Mouse (Mus musculus): ENCODE measurements around the gene Epn1. TPM values are rescaled to one million over a fixed set of nuclear protein-coding genes. Genes with fewer than 3 reads are reported as not detected.

Gene Epn1
- polyA plus RNA-seq, 1 experiment from 2014 or later: 62.9 TPM

GRCm38 (mm10) chr7:5108272-5108671, 28.2 kb downstream of the Epn1 start:
- 87% methylated on average over 4 of the region's 4 CpGs for WGBS
- no peak for ATAC-seq (ENCODE audit: low FRiP score)
- no peaks in the 10 kb centered on the region for H3K4me1 ChIP-seq
- no peak overlapping the region for H3K9ac ChIP-seq
- H3K9me3 ChIP-seq: no peaks in the 10 kb centered on the region
- H3K4me3 ChIP-seq (replicated peaks): no peak overlapping the region
- H3K27ac ChIP-seq: no peak overlapping the region
- no peaks in the 10 kb centered on the region for H3K27me3 ChIP-seq
- no peaks in the 10 kb centered on the region for H3K36me3 ChIP-seq (replicated peaks)
- no peak overlapping the region for H3K4me2 ChIP-seq

DNA sequence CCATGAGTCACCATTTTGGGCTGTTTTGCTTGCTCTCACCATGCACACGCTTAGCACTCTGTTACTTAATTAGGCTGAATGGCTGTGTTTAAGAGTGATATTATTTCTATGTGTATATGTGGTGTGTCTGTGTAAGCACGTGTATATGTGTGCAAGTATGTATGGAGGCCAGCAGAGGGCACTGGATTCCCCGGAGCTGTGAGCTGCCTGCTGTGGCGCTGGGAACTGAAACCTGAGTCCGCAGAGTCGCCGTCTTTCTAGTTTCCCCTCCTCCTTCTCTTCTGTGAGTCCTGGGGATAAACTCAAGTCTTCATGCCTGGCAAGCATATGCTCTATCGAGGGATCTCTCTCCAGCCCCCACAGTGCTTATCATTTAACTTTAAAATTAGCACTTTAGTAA, 29.3 kb downstream of the Epn1 start:
- no peaks in the 10 kb centered on the region for H3K9me3 ChIP-seq
- H3K4me1 ChIP-seq: no peaks in the 10 kb centered on the region
- H3K36me3 ChIP-seq (replicated peaks): no peaks in the 10 kb centered on the region
- no peak overlapping the region for H3K4me3 ChIP-seq (replicated peaks)
- H3K9ac ChIP-seq: no peak overlapping the region
- H3K27me3 ChIP-seq: no peaks in the 10 kb centered on the region
- H3K4me2 ChIP-seq: no peak overlapping the region
- no peak overlapping the region for H3K27ac ChIP-seq
- no peak for ATAC-seq (ENCODE audit: low FRiP score)
- WGBS: 83% methylated on average over 8 of the region's 8 CpGs

DNA sequence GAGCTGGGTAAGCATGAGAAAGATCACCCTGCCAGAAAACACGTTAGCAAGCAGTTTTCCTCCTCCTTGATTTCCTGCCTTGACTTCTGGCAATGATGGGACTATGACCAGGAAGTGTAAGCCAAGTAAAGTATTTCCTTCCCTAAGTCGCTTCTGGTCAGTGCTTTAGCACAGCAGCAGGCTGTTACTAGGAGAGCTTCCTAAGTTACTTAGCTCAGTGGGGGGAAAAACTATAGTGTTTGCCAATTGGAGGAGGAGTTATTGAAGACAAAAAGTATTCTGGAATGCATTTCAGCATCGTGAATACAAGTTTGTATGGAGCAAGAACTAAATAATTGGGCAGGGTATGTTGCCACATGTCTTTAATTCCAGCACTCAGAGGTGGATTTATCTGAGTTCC, 32.7 kb downstream of the Epn1 start:
- no peaks in the 10 kb centered on the region for H3K27me3 ChIP-seq
- H3K4me1 ChIP-seq: no peaks in the 10 kb centered on the region
- H3K36me3 ChIP-seq (replicated peaks): no peaks in the 10 kb centered on the region
- no peak overlapping the region for H3K4me2 ChIP-seq
- ATAC-seq (ENCODE audit: low FRiP score): no peak
- H3K9ac ChIP-seq: no peak overlapping the region
- no peaks in the 10 kb centered on the region for H3K9me3 ChIP-seq
- WGBS: 41% methylated on average over 3 of the region's 3 CpGs
- no peak overlapping the region for H3K27ac ChIP-seq
- H3K4me3 ChIP-seq (replicated peaks): no peak overlapping the region

DNA sequence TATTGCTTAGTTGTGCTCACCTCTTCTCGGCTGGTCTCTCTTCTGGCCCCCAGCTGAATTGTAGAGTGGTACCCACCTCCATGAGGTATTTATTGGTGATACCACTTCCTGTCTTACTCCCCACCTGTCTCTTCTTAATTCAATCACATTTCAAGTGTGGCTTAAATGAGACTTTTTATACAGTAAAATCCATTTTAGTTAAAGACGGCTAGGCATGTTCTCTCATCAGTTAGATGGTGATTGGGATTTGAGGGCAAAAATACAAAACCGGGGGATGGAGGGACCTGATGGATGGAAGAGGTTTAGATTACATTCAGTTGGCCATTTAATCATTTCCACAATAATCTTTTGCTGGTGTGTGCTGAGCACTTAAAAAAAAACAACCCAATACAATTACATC, 36.8 kb downstream of the Epn1 start, which contains the start of gene Rfpl4:
Gene Rfpl4 (minus strand): TSS at position 101 of the 400 bp plus-strand sequence.
- Histone ChIP-seq H3K36me3 (replicated peaks) (no peaks in the 10 kb centered on the region), H3K9ac (no peak within 1 kb of the TSS), H3K27ac (no peak within 1 kb of the TSS), H3K4me2 (no peak within 1 kb of the TSS), H3K9me3 (no peaks in the 10 kb centered on the region), H3K27me3 (no peaks in the 10 kb centered on the region), H3K4me3 (replicated peaks) (no peak within 1 kb of the TSS), H3K4me1 (no peaks in the 10 kb centered on the region)
- ATAC-seq (ENCODE audit: low FRiP score): no peak
- 93% methylated on average over 3 of the region's 3 CpGs for WGBS

- no peak overlapping the region for H3K4me2 ChIP-seq
- ATAC-seq (ENCODE audit: low FRiP score): no peak
- 93% methylated on average over 8 of the region's 8 CpGs for WGBS
- no peak overlapping the region for H3K4me3 ChIP-seq (replicated peaks)
- H3K27ac ChIP-seq: no peak overlapping the region
- peaks cover 4% of the 10 kb centered on the region; the same call in 1 of the 2 replicates for H3K4me1 ChIP-seq
- H3K27me3 ChIP-seq: no peaks in the 10 kb centered on the region
- H3K9ac ChIP-seq: no peak overlapping the region
- no peaks in the 10 kb centered on the region for H3K36me3 ChIP-seq (replicated peaks)
- H3K9me3 ChIP-seq: no peaks in the 10 kb centered on the region
Measured at GRCm38 (mm10) chr7:5125078-5125477, 45.0 kb downstream of the Epn1 start.

DNA sequence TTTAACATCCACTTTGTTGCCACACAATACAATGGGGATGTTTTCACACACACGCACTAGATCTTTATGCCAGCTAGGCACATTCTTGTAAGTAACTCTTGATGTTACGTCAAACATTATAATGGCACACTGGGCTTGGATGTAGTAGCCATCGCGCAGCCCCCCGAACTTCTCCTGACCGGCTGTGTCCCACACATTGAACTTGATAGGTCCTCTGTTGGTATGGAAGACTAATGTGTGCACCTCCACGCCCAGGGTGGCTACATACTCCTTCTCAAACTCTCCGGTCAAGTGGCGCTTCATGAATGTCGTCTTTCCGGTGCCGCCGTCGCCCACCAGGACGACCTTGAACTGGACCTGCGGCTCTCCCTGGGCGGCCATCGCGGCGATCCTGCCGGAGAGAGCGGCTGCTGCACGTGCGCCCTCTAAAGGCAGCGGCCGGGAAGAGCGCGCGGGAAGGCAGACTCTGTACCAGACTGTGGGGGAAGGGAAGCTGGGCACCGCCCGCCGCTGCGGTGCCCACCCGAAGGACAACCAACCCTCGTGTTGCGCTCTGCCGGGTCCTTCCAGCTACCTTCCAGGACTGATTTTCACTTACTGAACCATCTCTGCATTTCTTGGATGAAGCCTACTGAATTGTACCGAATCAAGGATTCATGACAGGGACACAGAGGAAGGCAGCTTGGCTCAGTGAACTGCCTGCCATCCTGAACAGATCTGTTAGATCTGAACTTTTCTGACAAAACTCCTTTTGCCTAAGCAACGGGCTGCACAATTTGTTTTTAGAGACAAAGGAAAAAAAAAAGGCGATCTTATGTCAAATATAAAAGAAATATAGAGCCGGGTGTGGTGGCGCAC, 45.7 kb downstream of the Epn1 start, which contains the start of gene Rasl2-9:
Gene Rasl2-9 (minus strand): TSS at position 402 of the 858 bp plus-strand sequence.
- H3K9ac ChIP-seq: peak within 1 kb of the TSS; percentile 44
- ATAC-seq (ENCODE audit: low FRiP score): peak; percentile 73; the same call in 1 of the 2 replicates
- H3K4me3 ChIP-seq (replicated peaks): peak within 1 kb of the TSS; percentile 33
- H3K27me3 ChIP-seq: no peaks in the 10 kb centered on the region
- H3K9me3 ChIP-seq: no peaks in the 10 kb centered on the region
- WGBS: 21% methylated on average over 42 of the region's 42 CpGs
- peaks cover 4% of the 10 kb centered on the region; the same call in 1 of the 2 replicates for H3K4me1 ChIP-seq
- no peaks in the 10 kb centered on the region for H3K36me3 ChIP-seq (replicated peaks)
- H3K4me2 ChIP-seq: peak within 1 kb of the TSS; percentile 53
- no peak within 1 kb of the TSS for H3K27ac ChIP-seq

Small RNA genes lying within 50 kb of the gene (microRNA-seq; reads per million reads assigned to microRNA genes)
- not detected for gene Gm26217

Other genes with a start within 250 kb of the Epn1 start
- 4.0 and 4.6 TPM in 2 replicates for gene Shisa7, start 235.5 kb upstream of the Epn1 start, polyA plus RNA-seq (2016; fragmentation: Nextera tagmentation; extraction: Ambion mirVana)
- 2.1 and 2.7 TPM in 2 replicates for gene Isoc2b, start 210.0 kb upstream of the Epn1 start, polyA plus RNA-seq (2016; fragmentation: Nextera tagmentation; extraction: Ambion mirVana)
- gene Isoc2a, start 203.1 kb upstream of the Epn1 start, polyA plus RNA-seq (2016; fragmentation: Nextera tagmentation; extraction: Ambion mirVana): 0.70 and 0.89 TPM in 2 replicates
- gene Gm36210, start 173.7 kb upstream of the Epn1 start, polyA plus RNA-seq (2016; fragmentation: Nextera tagmentation; extraction: Ambion mirVana): 0.24 and 0.41 TPM in 2 replicates
- 4.0 and 4.6 TPM in 2 replicates for gene Zfp628, start 165.0 kb upstream of the Epn1 start, polyA plus RNA-seq (2016; fragmentation: Nextera tagmentation; extraction: Ambion mirVana)
- 18.1 and 19.4 TPM in 2 replicates for gene Nat14, start 158.2 kb upstream of the Epn1 start, polyA plus RNA-seq (2016; fragmentation: Nextera tagmentation; extraction: Ambion mirVana)
- gene Ssc5d, start 154.4 kb upstream of the Epn1 start, polyA plus RNA-seq (2016; fragmentation: Nextera tagmentation; extraction: Ambion mirVana): 0.89 and 1.4 TPM in 2 replicates
- gene Sbk2, start 115.8 kb upstream of the Epn1 start, polyA plus RNA-seq (2016; fragmentation: Nextera tagmentation; extraction: Ambion mirVana): not detected in 2 replicates
- gene Sbk3, start 109.1 kb upstream of the Epn1 start, polyA plus RNA-seq (2016; fragmentation: Nextera tagmentation; extraction: Ambion mirVana): not detected in 2 replicates
- gene Zfp579, start 84.1 kb upstream of the Epn1 start, polyA plus RNA-seq (2016; fragmentation: Nextera tagmentation; extraction: Ambion mirVana): 55.9 and 56.9 TPM in 2 replicates
- gene Zfp524, start 65.8 kb upstream of the Epn1 start, polyA plus RNA-seq (2016; fragmentation: Nextera tagmentation; extraction: Ambion mirVana): 9.5 and 9.6 TPM in 2 replicates
- gene Fiz1, start 65.5 kb upstream of the Epn1 start, polyA plus RNA-seq (2016; fragmentation: Nextera tagmentation; extraction: Ambion mirVana): 64.9 and 67.3 TPM in 2 replicates
- 0.69 TPM in 1 of 2 replicates, not detected in the other for gene Gm44973, start 64.7 kb upstream of the Epn1 start, polyA plus RNA-seq (2016; fragmentation: Nextera tagmentation; extraction: Ambion mirVana)
- gene Zfp865, start 59.9 kb upstream of the Epn1 start, polyA plus RNA-seq (2016; fragmentation: Nextera tagmentation; extraction: Ambion mirVana): 6.7 and 7.3 TPM in 2 replicates
- gene Ccdc106, start 59.7 kb upstream of the Epn1 start, polyA plus RNA-seq (2016; fragmentation: Nextera tagmentation; extraction: Ambion mirVana): 11.0 and 12.8 TPM in 2 replicates
- gene 4632433K11Rik, start 46.1 kb upstream of the Epn1 start, polyA plus RNA-seq (2016; fragmentation: Nextera tagmentation; extraction: Ambion mirVana): not detected in 2 replicates
- gene Zfp784, start 41.8 kb upstream of the Epn1 start, polyA plus RNA-seq (2016; fragmentation: Nextera tagmentation; extraction: Ambion mirVana): 4.0 and 4.5 TPM in 2 replicates
- gene Zfp580, start 28.7 kb upstream of the Epn1 start, polyA plus RNA-seq (2016; fragmentation: Nextera tagmentation; extraction: Ambion mirVana): 44.9 and 46.3 TPM in 2 replicates
- gene U2af2, start 18.1 kb upstream of the Epn1 start, polyA plus RNA-seq (2016; fragmentation: Nextera tagmentation; extraction: Ambion mirVana): 165 and 166 TPM in 2 replicates
- not detected in 2 replicates for gene Rfpl4, start 36.7 kb downstream of the Epn1 start, polyA plus RNA-seq (2016; fragmentation: Nextera tagmentation; extraction: Ambion mirVana)
- gene Rasl2-9, start 45.7 kb downstream of the Epn1 start, polyA plus RNA-seq (2016; fragmentation: Nextera tagmentation; extraction: Ambion mirVana): 0.40 and 0.51 TPM in 2 replicates
- not detected in 2 replicates for gene Vmn1r55, start 69.4 kb downstream of the Epn1 start, polyA plus RNA-seq (2016; fragmentation: Nextera tagmentation; extraction: Ambion mirVana)
- gene Vmn1r56, start 116.5 kb downstream of the Epn1 start, polyA plus RNA-seq (2016; fragmentation: Nextera tagmentation; extraction: Ambion mirVana): not detected in 2 replicates
- gene Vmn1r57, start 138.3 kb downstream of the Epn1 start, polyA plus RNA-seq (2016; fragmentation: Nextera tagmentation; extraction: Ambion mirVana): not detected in 2 replicates

All from forebrain, embryonic 12.5 days (tissue).